Mouse (Mus musculus): ENCODE data around the gene Rspo4. TPM values are rescaled to one million over a fixed set of nuclear protein-coding genes. Genes with fewer than 3 reads are reported as not detected.
A peak's percentile ranks its signal among the peaks of the same experiment; 100 is the strongest.

Rspo4 gene
- polyA plus RNA-seq, 1 experiment from 2014 or later, result not detected

- no peak overlapping the region for H3K27ac ChIP-seq (ENCODE audit: poor library complexity, severe bottlenecking)
- no peak overlapping the region for H3K4me2 ChIP-seq
- H3K9ac ChIP-seq, result no peak overlapping the region
- H3K36me3 ChIP-seq, result no peaks in the 10 kb centered on the region
- 0 out of 2 replicates have a peak, but pooled peaks have one; percentile 30 for ATAC-seq (ENCODE audit: insufficient number of reproducible peaks, low FRiP score)
- H3K27me3 ChIP-seq (replicated peaks), result peaks cover 23% of the 10 kb centered on the region
- no peaks in the 10 kb centered on the region; the same call in 1 of the 2 replicates for H3K4me1 ChIP-seq (replicated peaks)
- WGBS, result 49% methylated on average over 15 of the region's 15 CpGs
- no peaks in the 10 kb centered on the region for H3K9me3 ChIP-seq (replicated peaks)
- no peak overlapping the region for H3K4me3 ChIP-seq
Observed at GRCm38 (mm10) chr2:151893122-151893774, 50.5 kb downstream of the Rspo4 start.

DNA sequence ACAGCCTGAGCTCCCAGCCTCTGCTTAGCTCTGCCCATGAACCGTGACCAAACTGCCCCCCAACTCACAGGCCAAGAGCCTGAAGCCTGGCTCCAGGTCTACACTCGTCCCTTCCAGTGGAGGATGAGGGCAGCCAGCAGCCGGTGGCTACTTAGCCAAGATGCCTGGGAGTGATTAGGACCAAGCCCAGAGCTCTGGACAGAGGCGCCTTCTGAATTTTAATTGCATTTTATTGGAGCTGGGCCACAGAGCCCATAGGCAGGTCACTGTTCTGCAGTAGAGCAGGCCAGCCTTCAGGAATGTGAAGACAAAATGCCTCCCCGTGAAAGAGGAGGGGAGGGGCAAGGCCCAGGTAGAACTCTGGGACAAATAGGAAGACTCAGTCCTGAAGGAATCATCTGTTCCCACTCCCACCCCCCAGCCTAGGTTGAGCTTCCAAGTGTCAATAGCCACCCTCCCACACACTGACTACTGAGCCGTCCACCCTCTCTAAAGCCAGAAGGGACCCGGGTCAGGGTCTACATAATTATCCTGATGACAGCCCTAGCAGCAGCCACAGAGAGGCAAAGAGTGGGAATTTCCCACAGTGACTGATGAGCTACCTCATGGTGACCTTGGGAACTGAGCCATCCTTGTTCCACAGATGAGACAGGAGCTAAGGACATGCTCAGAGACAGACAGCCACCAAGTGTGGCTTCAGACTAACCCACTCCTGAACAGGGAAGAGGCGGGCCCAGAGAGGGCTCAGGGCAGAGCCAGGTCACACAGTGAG is 51.7 kb downstream of the Rspo4 start:
- H3K9ac ChIP-seq, result no peak overlapping the region
- peaks cover 19% of the 10 kb centered on the region for H3K27me3 ChIP-seq (replicated peaks)
- 75% methylated on average over 8 of the region's 8 CpGs for WGBS
- no peak overlapping the region for H3K4me3 ChIP-seq
- H3K9me3 ChIP-seq (replicated peaks), result no peaks in the 10 kb centered on the region
- no peak overlapping the region for H3K27ac ChIP-seq (ENCODE audit: poor library complexity, severe bottlenecking)
- H3K4me2 ChIP-seq, result no peak overlapping the region
- no peaks in the 10 kb centered on the region for H3K36me3 ChIP-seq
- H3K4me1 ChIP-seq (replicated peaks), result no peaks in the 10 kb centered on the region; the same call in 1 of the 2 replicates
- no peak for ATAC-seq (ENCODE audit: insufficient number of reproducible peaks, low FRiP score)

- no peaks in the 10 kb centered on the region for H3K9me3 ChIP-seq (replicated peaks)
- no peak overlapping the region for H3K27ac ChIP-seq (ENCODE audit: poor library complexity, severe bottlenecking)
- no peak overlapping the region for H3K9ac ChIP-seq
- no peak; the same call in 1 of the 2 replicates for ATAC-seq (ENCODE audit: insufficient number of reproducible peaks, low FRiP score)
- no peaks in the 10 kb centered on the region; the same call in 1 of the 2 replicates for H3K4me1 ChIP-seq (replicated peaks)
- peaks cover 13% of the 10 kb centered on the region; the same call in 1 of the 2 replicates for H3K27me3 ChIP-seq (replicated peaks)
- no peak overlapping the region for H3K4me2 ChIP-seq
- 79% methylated on average over 5 of the region's 5 CpGs for WGBS
- no peaks in the 10 kb centered on the region for H3K36me3 ChIP-seq
- no peak overlapping the region for H3K4me3 ChIP-seq
Observed at GRCm38 (mm10) chr2:151895911-151896310, 53.2 kb downstream of the Rspo4 start.

DNA sequence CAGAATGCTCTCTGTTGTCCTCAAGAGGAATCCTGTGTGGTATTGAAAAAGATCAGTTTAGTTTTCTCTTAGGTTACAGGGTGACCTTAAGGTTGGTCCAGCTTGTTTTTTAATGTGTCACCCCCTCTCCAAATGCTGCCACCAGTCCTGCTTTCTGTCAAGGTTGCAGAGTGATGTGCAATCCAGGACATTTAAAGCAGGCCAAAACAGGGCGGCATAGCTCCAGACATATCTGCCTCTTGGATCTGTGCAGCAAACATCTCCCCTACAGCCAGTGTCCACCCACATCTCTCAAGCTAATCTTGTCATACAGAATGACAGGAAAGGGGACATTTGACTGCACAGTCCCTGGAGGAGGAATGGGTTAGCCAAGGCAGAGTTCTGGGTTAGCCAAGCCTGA is 55.4 kb downstream of the Rspo4 start:
- Histone ChIP-seq H3K4me1 (replicated peaks) (no peaks in the 10 kb centered on the region; the same call in 1 of the 2 replicates), H3K4me2 (no peak overlapping the region), H3K9me3 (replicated peaks) (no peaks in the 10 kb centered on the region), H3K9ac (no peak overlapping the region), H3K36me3 (no peaks in the 10 kb centered on the region), H3K27ac (ENCODE audit: poor library complexity, severe bottlenecking) (no peak overlapping the region), H3K4me3 (no peak overlapping the region), H3K27me3 (replicated peaks) (peaks cover 5% of the 10 kb centered on the region; the same call in 1 of the 2 replicates)
- WGBS, result 59% methylated on average over 1 of the region's 1 CpGs
- no peak for ATAC-seq (ENCODE audit: insufficient number of reproducible peaks, low FRiP score)

GRCm38 (mm10) chr2:151900845-151901244 is 58.1 kb downstream of the Rspo4 start:
- no peaks in the 10 kb centered on the region for H3K9me3 ChIP-seq (replicated peaks)
- no peaks in the 10 kb centered on the region for H3K36me3 ChIP-seq
- no peak overlapping the region for H3K4me3 ChIP-seq
- no peak overlapping the region for H3K4me2 ChIP-seq
- H3K4me1 ChIP-seq (replicated peaks), result 0 out of 2 replicates have a peak, but pooled peaks cover 3% of the 10 kb centered on the region
- WGBS, result 52% methylated on average over 4 of the region's 4 CpGs
- H3K9ac ChIP-seq, result no peak overlapping the region
- H3K27ac ChIP-seq (ENCODE audit: poor library complexity, severe bottlenecking), result no peak overlapping the region
- peaks cover 5% of the 10 kb centered on the region; the same call in 1 of the 2 replicates for H3K27me3 ChIP-seq (replicated peaks)
- no peak for ATAC-seq (ENCODE audit: insufficient number of reproducible peaks, low FRiP score)

DNA sequence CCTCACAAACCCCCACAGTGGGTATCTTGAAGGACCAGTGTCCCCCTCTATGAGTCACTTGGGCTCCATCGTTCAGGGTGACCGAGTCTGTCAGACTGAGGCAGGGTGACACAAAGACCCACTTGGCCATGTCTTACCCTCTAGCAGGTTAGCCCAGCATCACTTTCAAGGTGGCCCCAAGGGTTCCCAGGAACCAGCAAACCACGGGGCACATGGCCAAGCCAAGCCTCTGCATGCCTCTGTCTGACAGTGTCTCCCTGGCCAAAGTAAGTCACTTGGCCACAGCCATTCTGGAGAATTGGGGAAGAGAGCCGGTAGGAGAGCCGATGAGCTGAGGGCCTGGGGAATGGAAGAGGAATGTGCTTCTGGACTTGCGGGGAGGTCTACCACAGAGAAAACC is 60.5 kb downstream of the Rspo4 start:
- 0 out of 2 replicates have a peak, but pooled peaks cover 3% of the 10 kb centered on the region for H3K4me1 ChIP-seq (replicated peaks)
- no peaks in the 10 kb centered on the region for H3K9me3 ChIP-seq (replicated peaks)
- H3K27me3 ChIP-seq (replicated peaks), result peaks cover 3% of the 10 kb centered on the region; the same call in 1 of the 2 replicates
- no peak for ATAC-seq (ENCODE audit: insufficient number of reproducible peaks, low FRiP score)
- no peaks in the 10 kb centered on the region for H3K36me3 ChIP-seq
- no peak overlapping the region for H3K9ac ChIP-seq
- no peak overlapping the region for H3K27ac ChIP-seq (ENCODE audit: poor library complexity, severe bottlenecking)
- no peak overlapping the region for H3K4me3 ChIP-seq
- 74% methylated on average over 6 of the region's 6 CpGs for WGBS
- no peak overlapping the region for H3K4me2 ChIP-seq

DNA sequence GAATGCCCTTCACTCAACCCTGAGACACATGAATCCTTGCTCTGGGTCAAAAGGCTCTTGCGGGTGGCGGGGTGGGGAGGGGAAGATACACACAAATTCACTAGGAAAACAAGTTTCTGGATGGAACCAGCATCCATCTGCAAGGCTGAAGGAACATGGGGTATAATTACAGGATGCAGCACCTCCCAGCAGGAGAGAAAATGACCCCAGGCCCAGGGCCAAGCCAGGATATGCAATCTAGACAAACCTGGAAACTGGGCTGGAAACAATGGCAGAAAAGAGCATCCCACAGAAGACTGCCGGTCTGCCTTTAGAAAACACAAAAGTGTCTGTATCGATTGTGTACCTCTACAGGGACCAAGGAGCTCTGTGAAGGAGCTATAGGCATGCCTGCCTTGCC is 61.2 kb downstream of the Rspo4 start:
- WGBS, result 68% methylated on average over 4 of the region's 4 CpGs
- no peak for ATAC-seq (ENCODE audit: insufficient number of reproducible peaks, low FRiP score)

DNA sequence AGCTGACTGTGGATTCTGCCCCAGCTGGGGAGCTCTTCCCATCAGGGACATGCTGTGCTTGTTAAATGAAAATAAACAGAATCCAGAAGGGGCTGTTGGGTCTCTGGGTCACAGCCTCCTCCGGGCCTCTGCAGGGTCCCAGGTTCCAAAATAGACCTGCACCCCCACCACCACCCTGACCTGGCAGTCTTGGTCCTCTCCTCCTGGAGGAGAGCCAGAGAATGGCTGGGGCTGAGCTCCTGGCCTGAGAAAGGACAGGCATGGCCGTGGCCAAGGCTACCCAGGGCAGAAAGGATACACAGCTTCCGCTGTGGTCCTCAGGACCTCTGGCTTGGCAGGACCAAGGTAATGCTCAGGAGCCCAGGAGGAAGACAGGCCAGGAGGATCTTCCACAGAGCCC is 61.9 kb downstream of the Rspo4 start:
- Histone ChIP-seq H3K36me3 (no peaks in the 10 kb centered on the region), H3K4me2 (no peak overlapping the region), H3K9me3 (replicated peaks) (no peaks in the 10 kb centered on the region), H3K27me3 (replicated peaks) (no peaks in the 10 kb centered on the region; the same call in 1 of the 2 replicates), H3K4me3 (no peak overlapping the region), H3K4me1 (replicated peaks) (0 out of 2 replicates have a peak, but pooled peaks cover 3% of the 10 kb centered on the region), H3K27ac (ENCODE audit: poor library complexity, severe bottlenecking) (no peak overlapping the region), H3K9ac (no peak overlapping the region)
- WGBS, result 47% methylated on average over 3 of the region's 3 CpGs
- ATAC-seq (ENCODE audit: insufficient number of reproducible peaks, low FRiP score), result no peak

More for the DNA sequence above, 61.2 kb downstream of the Rspo4 start:
- Histone ChIP-seq H3K9ac (no peak overlapping the region), H3K27me3 (replicated peaks) (no peaks in the 10 kb centered on the region; the same call in 1 of the 2 replicates), H3K9me3 (replicated peaks) (no peaks in the 10 kb centered on the region), H3K36me3 (no peaks in the 10 kb centered on the region), H3K4me1 (replicated peaks) (0 out of 2 replicates have a peak, but pooled peaks cover 3% of the 10 kb centered on the region), H3K4me3 (no peak overlapping the region), H3K4me2 (no peak overlapping the region), H3K27ac (ENCODE audit: poor library complexity, severe bottlenecking) (no peak overlapping the region)

- Histone ChIP-seq H3K36me3 (no peaks in the 10 kb centered on the region), H3K4me1 (replicated peaks) (peaks cover 16% of the 10 kb centered on the region), H3K4me2 (no peak overlapping the region), H3K9me3 (replicated peaks) (no peaks in the 10 kb centered on the region), H3K4me3 (no peak overlapping the region), H3K27me3 (replicated peaks) (no peaks in the 10 kb centered on the region; the same call in 1 of the 2 replicates), H3K27ac (ENCODE audit: poor library complexity, severe bottlenecking) (no peak overlapping the region), H3K9ac (no peak overlapping the region)
- 63% methylated on average over 2 of the region's 2 CpGs for WGBS
- no peak for ATAC-seq (ENCODE audit: insufficient number of reproducible peaks, low FRiP score)
Observed at GRCm38 (mm10) chr2:151907020-151907419, 64.3 kb downstream of the Rspo4 start.

DNA sequence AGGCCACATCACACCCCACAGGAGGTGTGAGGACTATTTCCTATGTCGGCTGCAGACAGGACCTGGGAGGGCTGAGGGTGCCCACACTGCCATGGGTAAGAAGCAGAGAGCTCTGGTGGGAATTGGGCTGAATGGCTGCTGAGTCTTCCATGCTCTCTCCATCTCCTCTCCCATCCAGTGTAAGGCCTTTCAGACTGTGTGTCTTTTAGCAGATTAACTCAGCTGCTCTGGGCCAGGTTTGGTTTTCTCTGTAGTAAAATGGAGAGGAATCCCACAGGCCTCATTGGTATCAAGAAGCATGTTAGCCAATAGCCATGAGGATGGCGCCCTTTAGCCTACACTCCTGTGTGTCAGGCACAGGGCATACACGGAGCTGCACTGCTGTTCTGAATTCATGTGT is 66.7 kb downstream of the Rspo4 start:
- H3K36me3 ChIP-seq, result no peaks in the 10 kb centered on the region
- H3K4me3 ChIP-seq, result no peak overlapping the region
- no peak overlapping the region for H3K9ac ChIP-seq
- ATAC-seq (ENCODE audit: insufficient number of reproducible peaks, low FRiP score), result no peak
- no peaks in the 10 kb centered on the region for H3K9me3 ChIP-seq (replicated peaks)
- 68% methylated on average over 3 of the region's 3 CpGs for WGBS
- no peak overlapping the region for H3K4me2 ChIP-seq
- H3K27me3 ChIP-seq (replicated peaks), result peaks cover 5% of the 10 kb centered on the region; the same call in 1 of the 2 replicates
- H3K27ac ChIP-seq (ENCODE audit: poor library complexity, severe bottlenecking), result no peak overlapping the region
- peaks cover 16% of the 10 kb centered on the region for H3K4me1 ChIP-seq (replicated peaks)

DNA sequence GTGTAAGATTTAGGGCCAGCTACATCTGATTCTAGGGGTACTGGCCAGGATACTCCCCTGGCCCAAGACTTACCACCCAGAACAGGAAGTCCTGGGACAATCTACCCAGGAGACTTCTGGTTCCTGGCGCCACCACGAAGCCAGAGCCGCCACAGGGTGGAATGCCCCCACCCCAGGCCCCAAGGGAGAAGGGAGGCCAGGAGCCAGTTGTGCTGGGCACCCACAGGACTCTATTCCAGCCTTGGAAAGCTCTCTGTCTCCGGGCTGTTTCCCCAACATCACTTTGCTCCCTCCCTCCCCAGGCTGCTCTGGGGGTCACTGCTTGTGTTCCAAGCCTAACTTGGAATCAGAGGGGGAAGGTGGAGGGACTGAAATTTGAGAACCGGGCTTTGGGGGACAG is 67.8 kb downstream of the Rspo4 start:
- no peak overlapping the region for H3K27ac ChIP-seq (ENCODE audit: poor library complexity, severe bottlenecking)
- no peak for ATAC-seq (ENCODE audit: insufficient number of reproducible peaks, low FRiP score)
- 50% methylated on average over 5 of the region's 5 CpGs for WGBS
- no peaks in the 10 kb centered on the region for H3K36me3 ChIP-seq
- H3K9ac ChIP-seq, result no peak overlapping the region
- H3K4me3 ChIP-seq, result no peak overlapping the region
- H3K9me3 ChIP-seq (replicated peaks), result no peaks in the 10 kb centered on the region
- H3K4me1 ChIP-seq (replicated peaks), result peaks cover 13% of the 10 kb centered on the region
- peaks cover 15% of the 10 kb centered on the region; the same call in 1 of the 2 replicates for H3K27me3 ChIP-seq (replicated peaks)
- H3K4me2 ChIP-seq, result no peak overlapping the region

Data from heart, embryonic 12.5 days (tissue).